Mouse (Mus musculus) limb, embryonic 12.5 days (tissue): ENCODE data around the gene Smagp. TPM values are rescaled to one million over a fixed set of nuclear protein-coding genes. Genes with fewer than 3 reads are reported as not detected.

ENCODE experiments used
- ATAC-seq: fragments of 200-750 bp; cut with Nextera tagmentation; 2 replicates; pipeline ENCODE4 v1.8.0; 2017; ENCODE audit warnings: low read depth, moderate TSS enrichment; ENCODE audit not compliant: insufficient number of reproducible peaks, insufficient read depth, low FRiP score, low TSS enrichment
- H3K27ac ChIP-seq: fragments of 300-500 bp; sonication (generic); 2 replicates; pipeline ENCODE4 v1.5.1; 2016; ENCODE audit warnings: mild to moderate bottlenecking, moderate library complexity
- H3K27me3 ChIP-seq: fragments of 300-500 bp; sonication (generic); 2 replicates; pipeline ENCODE4 v1.6.1; 2016; ENCODE audit warnings: mild to moderate bottlenecking, moderate library complexity
- H3K36me3 ChIP-seq: fragments of 300-500 bp; sonication (generic); 2 replicates; pipeline ENCODE4 v1.6.1; 2016; ENCODE audit warnings: mild to moderate bottlenecking, moderate library complexity
- H3K4me1 ChIP-seq: fragments of 300-500 bp; sonication (generic); replicated peaks from 2 replicates; pipeline ENCODE4 v1.6.1; 2016
- H3K4me2 ChIP-seq: fragments of 300-500 bp; sonication (generic); 2 replicates; pipeline ENCODE4 v1.6.1; 2016; ENCODE audit warnings: mild to moderate bottlenecking, moderate library complexity
- H3K4me3 ChIP-seq: fragments of 300-500 bp; sonication (generic); replicated peaks from 2 replicates; pipeline ENCODE4 v1.5.1; 2016; ENCODE audit warnings: mild to moderate bottlenecking
- H3K9ac ChIP-seq: fragments of 300-500 bp; sonication (generic); replicated peaks from 2 replicates; pipeline ENCODE4 v1.6.1; 2016; ENCODE audit warnings: mild to moderate bottlenecking, moderate library complexity
- H3K9me3 ChIP-seq: fragments of 300-500 bp; sonication (generic); 2 replicates; pipeline ENCODE4 v1.6.1; 2016; ENCODE audit warnings: mild to moderate bottlenecking, moderate library complexity
- WGBS: fragments of 180-500 bp; shearing (Covaris S2); methylation state at CpG from one replicate; pipeline ENCODE4 v1.1.7; 2016; 5-methylcytosine and 5-hydroxymethylcytosine counted together
- polyA plus RNA-seq: library from polyadenylated mRNA; unstranded; fragments of >200 nt; fragmentation: Nextera tagmentation; extraction: Ambion mirVana; gene quantifications from 2 replicates; pipeline ENCODE4 v1.2.1, GENCODE M21; 2016

Gene Smagp
- polyA plus RNA-seq, 1 experiment from 2014 or later = 4.4 TPM

DNA sequence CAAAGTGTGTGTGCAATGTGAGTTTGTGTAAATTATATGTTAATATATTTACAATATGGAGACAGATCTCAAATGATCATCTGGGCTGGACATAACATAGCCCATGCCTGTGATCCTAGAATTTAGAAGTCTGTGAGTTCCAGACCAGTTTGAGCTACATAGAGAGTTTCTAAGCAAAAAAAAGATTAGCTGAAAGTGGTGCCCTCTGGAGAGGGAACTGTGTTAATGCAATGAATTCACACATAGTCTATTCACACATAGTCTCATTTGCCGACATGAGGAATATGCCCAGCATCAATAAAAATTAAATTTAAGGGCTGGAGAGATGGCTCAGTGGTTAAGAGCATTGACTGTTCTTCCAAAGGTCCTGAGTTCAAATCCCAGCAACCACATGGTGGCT, 39.8 kb upstream of the Smagp start:
- no peak overlapping the region for H3K9ac ChIP-seq

DNA sequence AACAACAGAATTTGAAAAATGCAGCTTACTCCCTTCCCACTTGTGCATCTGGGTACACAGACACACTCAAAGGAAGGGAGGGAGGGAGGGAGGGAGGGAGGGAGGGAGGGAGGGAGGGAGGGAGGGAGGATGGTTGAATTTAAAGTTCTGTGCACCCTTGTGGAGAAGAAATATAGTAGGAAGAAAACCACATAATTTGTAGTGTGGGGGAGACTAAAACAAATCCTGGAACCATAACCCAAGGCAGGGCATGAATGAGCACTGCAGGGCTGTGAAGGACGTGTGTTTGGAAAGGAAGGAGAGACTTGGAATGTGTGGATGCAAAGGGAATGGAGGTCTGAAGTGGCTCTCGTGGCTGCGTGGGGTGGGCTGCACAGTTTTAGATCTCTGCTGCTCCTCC, 38.7 kb upstream of the Smagp start:
- no peaks in the 10 kb centered on the region for H3K36me3 ChIP-seq
- no peak overlapping the region for H3K27ac ChIP-seq
- peaks cover 2% of the 10 kb centered on the region for H3K4me1 ChIP-seq
- no peaks in the 10 kb centered on the region for H3K9me3 ChIP-seq
- H3K4me3 ChIP-seq = no peak overlapping the region
- ATAC-seq = no peak
- no peaks in the 10 kb centered on the region for H3K27me3 ChIP-seq
- H3K4me2 ChIP-seq = no peak overlapping the region
- H3K9ac ChIP-seq = no peak overlapping the region
- 60% methylated on average over 3 of the region's 3 CpGs for WGBS

More for the DNA sequence above, 39.8 kb upstream of the Smagp start:
- Histone ChIP-seq H3K4me2 (no peak overlapping the region), H3K27ac (no peak overlapping the region), H3K9me3 (no peaks in the 10 kb centered on the region), H3K4me3 (no peak overlapping the region), H3K27me3 (no peaks in the 10 kb centered on the region), H3K4me1 (peaks cover 8% of the 10 kb centered on the region), H3K36me3 (no peaks in the 10 kb centered on the region)
- 85% methylated on average over 1 of the region's 1 CpGs for WGBS
- ATAC-seq = no peak

DNA sequence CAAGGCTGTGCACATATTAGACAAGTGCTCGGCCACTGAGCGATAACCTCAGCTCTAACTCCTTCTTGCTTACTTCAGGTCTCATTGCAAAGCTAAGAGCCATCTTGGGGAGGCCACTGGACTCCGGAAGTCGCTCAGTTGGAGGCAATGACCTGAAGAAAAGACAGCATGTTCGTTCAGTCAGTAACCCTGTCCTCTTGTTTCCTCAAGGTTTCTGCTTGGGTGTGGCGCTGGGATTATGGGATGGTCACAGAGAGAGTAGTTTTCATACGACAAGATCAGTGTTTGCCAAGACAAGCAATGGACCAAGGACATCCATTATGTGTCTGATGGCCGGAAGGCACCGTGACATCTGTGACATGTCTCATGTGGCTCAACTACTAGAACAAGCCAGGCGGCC, 37.8 kb upstream of the Smagp start:
- H3K27me3 ChIP-seq = no peaks in the 10 kb centered on the region
- H3K4me1 ChIP-seq = no peaks in the 10 kb centered on the region
- no peak overlapping the region for H3K4me3 ChIP-seq
- ATAC-seq = no peak
- no peaks in the 10 kb centered on the region for H3K9me3 ChIP-seq
- no peak overlapping the region for H3K9ac ChIP-seq
- no peaks in the 10 kb centered on the region for H3K36me3 ChIP-seq
- WGBS = 91% methylated on average over 10 of the region's 10 CpGs
- H3K4me2 ChIP-seq = no peak overlapping the region
- H3K27ac ChIP-seq = no peak overlapping the region

DNA sequence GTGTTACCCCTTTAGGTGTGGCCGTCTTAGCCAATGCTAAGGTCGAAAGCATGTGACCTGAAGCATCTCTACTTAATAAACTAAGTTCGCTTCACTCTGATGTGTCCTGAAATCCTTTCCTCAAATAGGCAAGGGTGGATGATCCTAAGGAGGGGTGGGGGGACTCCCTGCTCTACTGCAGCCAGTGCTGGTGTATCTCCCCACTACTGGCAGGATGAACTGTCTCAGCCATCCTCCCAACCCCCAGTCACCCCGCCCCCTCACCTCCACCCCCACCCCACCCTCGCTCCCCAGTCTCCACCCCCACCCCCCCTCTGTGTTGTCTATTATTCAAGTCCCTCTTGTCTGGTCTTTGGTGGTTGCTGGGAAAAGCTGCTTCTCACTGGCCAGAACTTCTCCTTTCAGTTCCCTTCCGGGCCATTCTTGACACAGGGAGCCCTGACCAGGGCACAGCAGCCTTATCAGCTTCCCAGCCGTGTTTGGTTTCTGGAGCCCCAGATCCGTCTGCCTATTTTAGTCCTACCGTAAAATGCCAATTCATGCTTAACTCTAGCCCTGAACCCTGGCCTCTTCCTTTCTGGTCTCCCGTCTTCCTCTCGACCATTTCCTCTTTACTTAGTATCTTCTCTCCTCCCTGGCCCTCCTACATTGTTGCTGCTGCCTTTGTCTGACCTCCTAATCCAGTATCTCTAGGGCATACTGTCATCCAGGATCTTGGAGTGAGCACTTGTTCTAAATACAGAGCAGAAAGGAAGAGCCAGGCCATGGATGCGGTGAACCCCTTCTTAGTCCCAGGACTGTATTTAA, 37.0 kb upstream of the Smagp start:
- H3K36me3 ChIP-seq = no peaks in the 10 kb centered on the region
- H3K9ac ChIP-seq = no peak overlapping the region
- no peaks in the 10 kb centered on the region for H3K4me1 ChIP-seq
- 55% methylated on average over 12 of the region's 12 CpGs for WGBS
- ATAC-seq = no peak
- H3K4me3 ChIP-seq = no peak overlapping the region
- H3K4me2 ChIP-seq = no peak overlapping the region
- no peak overlapping the region for H3K27ac ChIP-seq
- H3K9me3 ChIP-seq = no peaks in the 10 kb centered on the region
- H3K27me3 ChIP-seq = no peaks in the 10 kb centered on the region

DNA sequence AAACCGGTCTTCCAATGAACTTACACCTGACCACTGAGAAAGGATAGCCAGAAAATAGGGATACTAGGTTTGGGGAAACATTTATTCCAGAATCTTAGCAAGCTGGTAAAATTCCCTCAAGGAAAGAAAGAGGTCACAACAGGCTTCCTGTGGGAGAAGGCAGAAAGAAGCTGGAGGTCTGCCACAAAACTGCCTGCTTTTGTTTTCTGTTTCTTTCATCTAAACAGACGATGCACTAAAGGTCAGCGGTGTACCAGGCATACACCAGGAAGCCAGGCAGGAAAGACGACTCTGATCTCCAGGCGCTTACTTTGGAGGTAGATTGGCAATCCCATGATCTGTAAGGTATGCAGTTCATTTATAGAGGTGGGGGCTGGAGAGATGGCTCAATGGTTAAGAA, 34.1 kb upstream of the Smagp start:
- WGBS = 75% methylated on average over 5 of the region's 5 CpGs
- Histone ChIP-seq H3K27ac (no peak overlapping the region), H3K9ac (no peak overlapping the region), H3K9me3 (no peaks in the 10 kb centered on the region), H3K4me2 (no peak overlapping the region), H3K4me3 (no peak overlapping the region), H3K4me1 (no peaks in the 10 kb centered on the region; the same call in 1 of the 2 replicates), H3K36me3 (no peaks in the 10 kb centered on the region), H3K27me3 (peaks cover 15% of the 10 kb centered on the region)
- no peak for ATAC-seq

DNA sequence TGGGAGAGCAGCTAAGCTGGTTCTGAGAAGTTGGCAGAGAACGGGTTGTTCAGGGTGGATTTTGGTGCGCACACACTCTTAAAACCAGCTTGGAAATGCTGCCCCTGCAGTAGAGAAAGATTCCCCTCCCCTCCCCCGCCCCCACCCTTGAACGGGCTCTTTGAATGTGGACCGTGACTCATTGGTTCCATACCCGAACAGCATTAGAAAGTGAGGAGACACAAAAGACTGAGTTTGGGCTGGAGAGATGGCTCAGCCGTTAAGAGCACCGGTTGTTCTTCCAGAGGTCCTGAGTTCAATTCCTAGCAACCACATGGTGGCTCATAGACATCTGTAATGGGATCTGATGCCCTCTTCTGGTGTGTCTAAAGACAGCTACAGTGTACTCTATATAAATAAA, 33.3 kb upstream of the Smagp start:
- H3K27ac ChIP-seq = no peak overlapping the region
- H3K4me3 ChIP-seq = no peak overlapping the region
- no peaks in the 10 kb centered on the region; the same call in 1 of the 2 replicates for H3K4me1 ChIP-seq
- no peaks in the 10 kb centered on the region for H3K9me3 ChIP-seq
- H3K36me3 ChIP-seq = no peaks in the 10 kb centered on the region
- no peak overlapping the region for H3K9ac ChIP-seq
- H3K27me3 ChIP-seq = peaks cover 15% of the 10 kb centered on the region
- WGBS = 85% methylated on average over 8 of the region's 8 CpGs
- no peak overlapping the region for H3K4me2 ChIP-seq
- no peak for ATAC-seq

DNA sequence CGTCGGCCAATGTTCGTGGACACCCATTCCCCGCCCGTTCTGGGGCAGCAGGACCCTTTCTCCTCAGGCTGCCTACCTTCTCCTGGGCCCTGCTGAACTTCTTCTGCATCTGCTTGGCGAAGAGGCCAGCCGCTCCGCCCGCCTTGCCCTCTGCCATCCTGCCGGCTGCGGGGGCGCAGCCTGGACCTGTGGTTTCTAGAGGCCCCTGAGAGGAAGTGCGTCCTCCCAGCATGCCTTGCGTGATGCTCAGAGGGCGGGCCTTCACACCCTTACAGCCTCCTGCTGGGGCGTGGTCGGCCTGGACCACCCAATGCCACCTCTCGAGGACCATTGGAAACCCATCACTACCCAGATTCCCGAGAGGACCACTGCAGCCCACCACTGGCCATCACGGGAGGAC, 32.6 kb upstream of the Smagp start, which contains the start of gene Bin2:
TSS of gene Bin2 (minus strand) at position 217 of the 400 bp plus-strand sequence.
- H3K4me2 ChIP-seq = no peak within 1 kb of the TSS
- no peaks in the 10 kb centered on the region for H3K36me3 ChIP-seq
- no peak within 1 kb of the TSS for H3K4me3 ChIP-seq
- no peaks in the 10 kb centered on the region for H3K9me3 ChIP-seq
- no peak within 1 kb of the TSS for H3K27ac ChIP-seq
- ATAC-seq = no peak
- H3K4me1 ChIP-seq = no peaks in the 10 kb centered on the region; the same call in 1 of the 2 replicates
- WGBS = 93% methylated on average over 19 of the region's 20 CpGs
- H3K27me3 ChIP-seq = peaks cover 15% of the 10 kb centered on the region
- no peak within 1 kb of the TSS for H3K9ac ChIP-seq

DNA sequence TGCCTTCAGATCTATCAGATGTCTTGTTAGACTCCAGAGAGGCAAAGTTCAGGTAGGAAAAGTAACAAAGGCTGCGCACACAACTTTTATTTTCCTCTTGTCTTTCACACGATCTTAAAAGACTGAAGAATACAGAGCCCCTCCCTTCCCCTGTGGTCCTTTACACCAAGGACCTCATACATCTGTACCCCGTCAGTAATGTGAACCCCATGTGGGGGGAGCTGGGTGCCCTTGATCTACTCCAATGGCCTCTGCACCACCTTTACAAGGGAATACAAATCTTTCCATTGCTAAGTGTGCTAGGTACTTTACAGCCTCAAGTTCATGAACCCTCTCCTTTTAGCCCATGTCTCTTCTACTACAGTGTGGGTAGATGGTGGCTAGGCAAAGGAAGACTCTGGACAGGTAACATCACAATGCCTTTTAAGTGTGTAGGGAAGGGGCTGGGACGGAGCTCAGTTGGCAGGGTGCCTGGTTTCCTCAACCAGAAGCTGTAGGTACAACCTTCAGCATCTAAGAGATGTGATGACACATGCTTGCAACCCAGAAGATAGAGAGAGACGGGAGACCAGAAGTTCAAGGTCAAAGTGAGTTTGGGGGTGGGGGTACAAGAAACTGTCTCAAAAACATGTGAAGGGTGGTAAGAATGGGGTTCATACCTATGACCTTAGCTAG, 31.3 kb upstream of the Smagp start:
- Histone ChIP-seq H3K4me3 (no peak overlapping the region), H3K9ac (no peak overlapping the region), H3K36me3 (no peaks in the 10 kb centered on the region), H3K27ac (no peak overlapping the region), H3K9me3 (no peaks in the 10 kb centered on the region), H3K27me3 (peaks cover 15% of the 10 kb centered on the region), H3K4me2 (no peak overlapping the region), H3K4me1 (no peaks in the 10 kb centered on the region; the same call in 1 of the 2 replicates)
- ATAC-seq = no peak
- WGBS = 80% methylated on average over 5 of the region's 5 CpGs

DNA sequence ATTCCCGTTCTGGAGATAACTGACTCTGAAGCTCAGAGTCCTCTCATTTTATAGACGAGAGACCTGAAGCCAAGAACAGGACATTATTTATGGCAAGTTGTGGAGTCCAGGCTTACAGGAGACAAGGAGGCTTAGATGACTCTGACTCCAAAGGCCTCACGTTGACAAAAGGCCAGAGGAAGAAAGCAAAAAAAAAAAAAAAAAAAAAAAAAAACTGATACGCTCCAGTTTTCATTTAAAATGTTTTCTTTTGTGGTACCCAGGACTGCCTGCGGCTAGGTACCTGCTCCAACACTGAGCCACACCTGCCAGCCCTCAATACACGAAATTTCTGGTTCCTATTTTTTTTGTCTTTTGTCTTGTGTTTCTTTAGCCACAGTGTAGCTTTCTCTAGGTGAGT, 30.7 kb upstream of the Smagp start:
- no peaks in the 10 kb centered on the region; the same call in 1 of the 2 replicates for H3K4me1 ChIP-seq
- H3K9ac ChIP-seq = no peak overlapping the region
- H3K9me3 ChIP-seq = no peaks in the 10 kb centered on the region
- 58% methylated on average over 6 of the region's 6 CpGs for WGBS
- H3K4me2 ChIP-seq = no peak overlapping the region
- no peak for ATAC-seq
- no peak overlapping the region for H3K4me3 ChIP-seq
- H3K36me3 ChIP-seq = no peaks in the 10 kb centered on the region
- no peak overlapping the region for H3K27ac ChIP-seq
- peaks cover 15% of the 10 kb centered on the region for H3K27me3 ChIP-seq

DNA sequence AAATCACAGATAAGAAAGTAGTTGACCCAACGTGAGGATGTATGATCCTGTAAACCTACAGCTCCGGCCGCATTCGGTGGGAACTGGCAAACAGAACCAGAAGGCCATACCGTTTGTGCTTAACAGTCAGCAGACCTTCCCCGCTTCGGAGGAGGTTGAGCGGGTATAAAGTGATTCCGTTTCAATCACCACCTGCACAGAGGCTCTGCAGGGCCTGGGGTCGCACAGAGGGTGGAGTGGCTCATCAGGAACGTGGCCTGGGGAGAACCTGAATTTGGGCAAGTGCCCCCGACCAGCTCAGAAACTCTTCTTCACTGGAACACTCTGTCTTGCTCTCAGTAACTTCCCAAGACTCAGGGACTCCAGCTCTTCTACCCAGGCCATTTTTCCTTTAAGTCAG, 30.1 kb upstream of the Smagp start:
- Histone ChIP-seq H3K4me3 (no peak overlapping the region), H3K27ac (no peak overlapping the region), H3K36me3 (no peaks in the 10 kb centered on the region), H3K4me1 (no peaks in the 10 kb centered on the region; the same call in 1 of the 2 replicates), H3K4me2 (no peak overlapping the region), H3K9ac (no peak overlapping the region), H3K27me3 (peaks cover 15% of the 10 kb centered on the region), H3K9me3 (no peaks in the 10 kb centered on the region)
- ATAC-seq = no peak
- WGBS = 17% methylated on average over 12 of the region's 12 CpGs

DNA sequence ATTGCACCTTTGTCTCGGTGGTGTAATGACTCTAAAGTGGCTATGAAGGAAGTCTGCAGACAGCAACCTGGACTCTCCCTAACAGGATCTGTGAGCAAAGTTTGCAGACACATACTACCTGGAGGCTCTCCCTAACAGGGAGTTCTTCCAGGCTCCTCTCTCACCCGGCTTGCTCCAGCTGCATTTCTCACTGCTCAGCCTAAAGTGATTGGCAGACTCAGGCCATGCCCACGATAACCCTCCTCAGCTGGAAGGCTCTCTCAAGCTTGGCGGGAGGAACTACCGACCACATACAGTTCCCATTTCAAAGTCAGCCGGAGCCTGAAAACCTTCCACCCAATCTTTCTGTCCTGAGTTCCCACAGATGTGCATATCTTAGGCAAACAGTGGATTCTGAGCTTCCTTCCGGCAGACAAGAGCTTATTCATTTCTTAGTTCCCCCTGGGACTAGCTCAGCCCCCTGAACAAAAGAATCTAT, 29.5 kb upstream of the Smagp start:
- no peak overlapping the region for H3K9ac ChIP-seq
- no peak overlapping the region for H3K4me2 ChIP-seq
- no peak overlapping the region for H3K27ac ChIP-seq
- peaks cover 15% of the 10 kb centered on the region for H3K27me3 ChIP-seq
- no peak for ATAC-seq
- H3K9me3 ChIP-seq = no peaks in the 10 kb centered on the region
- H3K36me3 ChIP-seq = no peaks in the 10 kb centered on the region
- H3K4me3 ChIP-seq = no peak overlapping the region
- 5% methylated on average over 7 of the region's 7 CpGs for WGBS
- no peaks in the 10 kb centered on the region; the same call in 1 of the 2 replicates for H3K4me1 ChIP-seq
